Mouse (Mus musculus) forebrain, embryonic 13.5 days (tissue): ENCODE data around the gene Whamm. TPM values are rescaled to one million over a fixed set of nuclear protein-coding genes. Genes with fewer than 3 reads are reported as not detected.

Source experiments
- ATAC-seq: fragments of 200-750 bp; cut with Nextera tagmentation; 2 replicates; pipeline ENCODE4 v1.8.0; 2017
- H3K27ac ChIP-seq: fragments of 300-500 bp; sonication (generic); 2 replicates; pipeline ENCODE4 v1.5.1; 2015; ENCODE audit warnings: inconsistent platforms, mild to moderate bottlenecking, moderate library complexity
- H3K27me3 ChIP-seq: fragments of 300-500 bp; sonication (generic); 2 replicates; pipeline ENCODE4 v1.6.1; 2015; ENCODE audit warnings: mild to moderate bottlenecking, inconsistent platforms
- H3K36me3 ChIP-seq: fragments of 300-500 bp; sonication (generic); 2 replicates; pipeline ENCODE4 v1.6.1; 2015; ENCODE audit warnings: mild to moderate bottlenecking, inconsistent platforms; ENCODE audit not compliant: poor library complexity, severe bottlenecking
- H3K4me1 ChIP-seq: fragments of 300-500 bp; sonication (generic); 2 replicates; pipeline ENCODE4 v1.6.1; 2015; ENCODE audit warnings: inconsistent platforms
- H3K4me2 ChIP-seq: fragments of 300-500 bp; sonication (generic); 2 replicates; pipeline ENCODE4 v1.6.1; 2015; ENCODE audit warnings: inconsistent platforms, mild to moderate bottlenecking, moderate library complexity
- H3K4me3 ChIP-seq: fragments of 300-500 bp; sonication (generic); 2 replicates; pipeline ENCODE4 v1.5.1; 2015; ENCODE audit warnings: mild to moderate bottlenecking, inconsistent platforms
- H3K9ac ChIP-seq: fragments of 300-500 bp; sonication (generic); 2 replicates; pipeline ENCODE4 v1.6.1; 2015; ENCODE audit warnings: mild to moderate bottlenecking, inconsistent platforms
- H3K9me3 ChIP-seq: fragments of 300-500 bp; sonication (generic); replicated peaks from 2 replicates; pipeline ENCODE4 v1.6.1; 2016; ENCODE audit warnings: inconsistent platforms
- WGBS: fragments of 180-500 bp; shearing (Covaris S2); methylation state at CpG from one replicate; pipeline ENCODE4 v1.1.7; 2015; 5-methylcytosine and 5-hydroxymethylcytosine counted together
- polyA plus RNA-seq: library from polyadenylated mRNA; unstranded; fragments of >200 nt; fragmentation: Nextera tagmentation; extraction: Ambion mirVana; gene quantifications from 2 replicates; pipeline ENCODE4 v1.2.1, GENCODE M21; 2015

The Whamm gene
- polyA plus RNA-seq, 1 experiment from 2014 or later = 4.5 TPM

DNA sequence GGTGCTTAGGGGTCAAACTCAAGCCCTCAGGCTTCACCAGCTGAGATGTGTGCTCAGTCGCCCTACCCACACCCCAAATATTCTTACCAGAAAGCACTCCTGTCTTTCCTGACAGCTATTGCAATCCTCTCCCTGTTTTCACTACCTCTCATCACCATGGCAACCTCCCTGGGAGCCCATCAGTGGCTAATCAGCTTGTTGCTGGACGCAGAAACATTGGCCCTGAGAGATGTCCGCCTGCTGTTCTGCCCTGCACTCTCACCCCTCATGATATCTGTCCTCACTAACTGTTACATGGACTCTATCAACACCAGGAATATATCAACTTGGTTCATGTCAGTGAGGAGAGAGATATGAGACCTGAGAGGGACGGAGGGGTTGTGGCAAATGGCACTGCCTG is 17.5 kb upstream of the Whamm start:
- no peak for ATAC-seq
- H3K4me1 ChIP-seq = no peaks in the 10 kb centered on the region
- no peak overlapping the region for H3K9ac ChIP-seq
- H3K9me3 ChIP-seq = no peaks in the 10 kb centered on the region
- H3K4me3 ChIP-seq = no peak overlapping the region
- WGBS = 53% methylated on average over 4 of the region's 4 CpGs
- H3K36me3 ChIP-seq = no peaks in the 10 kb centered on the region
- no peaks in the 10 kb centered on the region for H3K27me3 ChIP-seq
- no peak overlapping the region for H3K27ac ChIP-seq
- no peak overlapping the region for H3K4me2 ChIP-seq

DNA sequence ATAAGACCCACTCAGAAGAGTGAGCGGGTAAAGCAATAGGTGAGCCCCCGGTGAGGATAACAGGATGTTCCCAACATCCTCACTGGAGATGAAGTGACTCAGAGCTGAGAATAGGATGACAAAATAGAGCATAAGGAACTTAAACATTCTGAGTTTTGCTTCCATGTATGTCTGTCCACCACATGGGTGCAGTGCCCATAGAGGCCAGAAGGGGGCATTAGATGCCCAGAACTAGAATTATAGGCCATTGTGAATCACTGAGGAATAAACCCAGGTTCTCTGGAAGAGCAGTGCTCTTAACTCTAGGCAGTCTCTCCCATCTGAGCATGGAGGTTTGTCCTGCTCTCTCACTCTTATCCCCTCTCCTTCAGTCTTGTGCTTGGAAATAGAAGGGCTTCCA is 16.7 kb upstream of the Whamm start:
- Histone ChIP-seq H3K27me3 (no peaks in the 10 kb centered on the region), H3K4me3 (no peak overlapping the region), H3K36me3 (no peaks in the 10 kb centered on the region), H3K27ac (no peak overlapping the region), H3K9ac (no peak overlapping the region), H3K9me3 (no peaks in the 10 kb centered on the region), H3K4me1 (no peaks in the 10 kb centered on the region), H3K4me2 (no peak overlapping the region)
- ATAC-seq = no peak
- WGBS = 91% methylated on average over 2 of the region's 2 CpGs

DNA sequence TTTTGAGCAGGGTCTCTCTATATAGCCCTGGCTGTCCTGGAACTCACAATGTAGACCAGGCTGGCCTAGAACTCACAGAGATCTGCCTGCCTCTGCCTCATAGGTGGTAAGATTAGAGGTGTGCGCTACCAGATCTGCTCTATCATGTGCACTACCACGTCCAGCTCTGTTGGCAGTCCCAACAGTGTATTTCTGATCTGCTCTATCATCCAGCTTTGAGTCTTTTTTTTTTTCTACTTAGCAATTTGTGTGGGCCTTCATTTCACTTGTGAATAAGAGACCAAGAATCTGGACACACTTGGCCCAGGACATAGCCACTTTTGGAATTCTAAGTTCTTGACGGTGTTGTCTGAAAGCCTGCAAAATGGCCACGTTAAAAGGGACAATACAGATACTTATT is 14.2 kb upstream of the Whamm start:
- 88% methylated on average over 4 of the region's 4 CpGs for WGBS
- H3K27ac ChIP-seq = no peak overlapping the region
- H3K4me2 ChIP-seq = no peak overlapping the region
- H3K4me1 ChIP-seq = peaks cover 14% of the 10 kb centered on the region
- no peak overlapping the region for H3K4me3 ChIP-seq
- H3K9me3 ChIP-seq = no peaks in the 10 kb centered on the region
- no peak for ATAC-seq
- H3K9ac ChIP-seq = no peak overlapping the region
- no peaks in the 10 kb centered on the region for H3K27me3 ChIP-seq
- no peaks in the 10 kb centered on the region for H3K36me3 ChIP-seq

DNA sequence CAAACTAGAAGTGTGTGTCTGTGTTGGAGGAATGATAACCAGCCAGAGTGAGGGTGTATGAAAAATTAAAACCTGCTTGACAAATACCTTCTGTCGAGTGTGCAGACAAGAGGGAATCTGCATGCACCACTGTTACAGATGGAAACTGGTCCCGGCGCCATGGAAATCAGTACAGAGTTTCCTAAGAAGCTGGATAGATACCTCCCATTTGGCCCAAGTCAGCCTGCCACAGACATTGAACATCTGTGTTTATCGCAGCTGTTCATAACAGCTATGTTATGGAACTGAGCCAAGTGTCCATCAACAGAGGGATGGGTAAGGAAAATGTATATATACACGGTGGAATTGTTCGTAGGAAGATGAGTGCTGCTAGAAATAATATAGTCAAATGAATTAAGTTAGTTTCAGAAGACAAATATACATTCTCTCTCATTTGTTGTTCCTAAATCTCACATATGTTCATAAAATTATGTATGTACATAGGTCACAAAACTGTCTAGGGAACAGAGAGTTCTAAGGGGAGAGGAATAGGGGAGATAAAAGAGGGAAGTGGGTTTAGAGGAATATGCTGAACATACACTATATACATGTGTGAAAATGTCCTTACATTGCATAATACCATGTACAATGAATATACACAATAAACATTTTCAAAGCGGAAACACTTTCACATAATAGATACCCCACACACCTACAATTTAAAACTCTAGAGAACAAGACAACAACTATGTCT is 13.6 kb upstream of the Whamm start:
- WGBS = 79% methylated on average over 7 of the region's 7 CpGs
- no peak overlapping the region for H3K27ac ChIP-seq
- no peaks in the 10 kb centered on the region for H3K36me3 ChIP-seq
- no peak overlapping the region for H3K4me2 ChIP-seq
- no peak overlapping the region for H3K4me3 ChIP-seq
- H3K4me1 ChIP-seq = peaks cover 14% of the 10 kb centered on the region
- H3K9me3 ChIP-seq = no peaks in the 10 kb centered on the region
- no peak overlapping the region for H3K9ac ChIP-seq
- H3K27me3 ChIP-seq = no peaks in the 10 kb centered on the region
- ATAC-seq = 0 out of 2 replicates have a peak, but pooled peaks have one; percentile 24

DNA sequence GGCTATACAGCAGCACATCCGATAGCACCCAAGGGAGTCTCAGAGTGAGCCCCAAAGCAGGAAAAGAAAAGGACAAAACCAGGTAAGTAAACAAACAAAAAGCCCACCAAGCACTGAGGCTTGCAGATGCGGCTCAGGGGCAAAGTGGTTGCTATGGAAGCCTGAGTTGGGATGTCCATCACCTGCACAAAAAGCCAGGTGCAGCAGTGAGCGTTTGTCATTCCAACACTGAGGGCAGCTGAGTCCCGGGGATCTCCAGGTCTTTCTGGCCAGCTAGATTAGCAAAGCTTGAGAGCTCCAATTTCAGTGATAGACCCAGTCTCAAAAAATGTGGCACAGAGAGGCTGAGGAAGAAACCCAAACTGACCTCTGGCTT is 13.1 kb upstream of the Whamm start:
- Histone ChIP-seq H3K4me2 (no peak overlapping the region), H3K9me3 (no peaks in the 10 kb centered on the region), H3K4me1 (peaks cover 14% of the 10 kb centered on the region), H3K27ac (no peak overlapping the region), H3K9ac (no peak overlapping the region), H3K36me3 (no peaks in the 10 kb centered on the region), H3K4me3 (no peak overlapping the region), H3K27me3 (no peaks in the 10 kb centered on the region)
- no peak for ATAC-seq
- WGBS = 78% methylated on average over 4 of the region's 4 CpGs

DNA sequence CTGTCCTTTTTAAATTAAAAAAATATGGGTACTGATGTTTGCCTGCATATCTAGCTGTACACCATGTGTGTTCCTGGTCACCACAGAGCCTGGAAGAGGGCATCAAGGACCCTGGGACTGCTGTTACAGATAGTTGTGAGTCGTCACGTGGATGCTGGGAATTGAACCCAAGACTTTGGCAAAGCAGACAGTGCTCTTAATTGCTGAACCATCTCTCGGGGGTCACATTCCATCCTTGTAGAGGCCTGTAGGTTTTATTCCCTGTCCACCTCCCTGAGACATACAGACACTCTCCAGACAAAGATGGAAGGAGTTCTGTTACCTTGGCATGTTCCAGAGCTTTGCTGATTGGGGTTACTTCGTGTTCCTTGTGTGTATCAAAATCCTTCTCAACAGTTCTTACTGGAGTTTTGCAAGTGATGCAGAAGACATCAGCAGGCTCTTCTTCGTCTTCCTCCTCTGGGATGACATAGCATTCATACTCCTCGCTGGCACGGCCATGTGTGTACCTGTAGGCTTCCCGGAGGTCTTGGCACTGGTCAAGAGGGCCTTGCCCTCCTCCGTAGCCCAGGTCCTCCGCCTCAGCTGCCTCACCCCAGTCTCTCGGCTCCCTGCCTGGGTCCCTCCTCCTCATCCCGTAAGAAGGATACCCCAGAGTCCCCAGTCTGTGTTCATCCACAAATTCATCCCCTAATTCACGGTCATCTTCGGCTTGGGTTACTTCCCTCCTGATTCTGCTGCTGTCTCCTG is 11.7 kb upstream of the Whamm start:
- 0 out of 2 replicates have a peak overlapping the region, but pooled peaks have one; percentile 10 for H3K27ac ChIP-seq
- H3K27me3 ChIP-seq = no peaks in the 10 kb centered on the region
- no peak overlapping the region for H3K4me3 ChIP-seq
- WGBS = 89% methylated on average over 14 of the region's 14 CpGs
- ATAC-seq = no peak
- H3K9me3 ChIP-seq = no peaks in the 10 kb centered on the region
- H3K4me1 ChIP-seq = peaks cover 14% of the 10 kb centered on the region
- no peak overlapping the region for H3K4me2 ChIP-seq
- H3K36me3 ChIP-seq = no peaks in the 10 kb centered on the region
- no peak overlapping the region for H3K9ac ChIP-seq

DNA sequence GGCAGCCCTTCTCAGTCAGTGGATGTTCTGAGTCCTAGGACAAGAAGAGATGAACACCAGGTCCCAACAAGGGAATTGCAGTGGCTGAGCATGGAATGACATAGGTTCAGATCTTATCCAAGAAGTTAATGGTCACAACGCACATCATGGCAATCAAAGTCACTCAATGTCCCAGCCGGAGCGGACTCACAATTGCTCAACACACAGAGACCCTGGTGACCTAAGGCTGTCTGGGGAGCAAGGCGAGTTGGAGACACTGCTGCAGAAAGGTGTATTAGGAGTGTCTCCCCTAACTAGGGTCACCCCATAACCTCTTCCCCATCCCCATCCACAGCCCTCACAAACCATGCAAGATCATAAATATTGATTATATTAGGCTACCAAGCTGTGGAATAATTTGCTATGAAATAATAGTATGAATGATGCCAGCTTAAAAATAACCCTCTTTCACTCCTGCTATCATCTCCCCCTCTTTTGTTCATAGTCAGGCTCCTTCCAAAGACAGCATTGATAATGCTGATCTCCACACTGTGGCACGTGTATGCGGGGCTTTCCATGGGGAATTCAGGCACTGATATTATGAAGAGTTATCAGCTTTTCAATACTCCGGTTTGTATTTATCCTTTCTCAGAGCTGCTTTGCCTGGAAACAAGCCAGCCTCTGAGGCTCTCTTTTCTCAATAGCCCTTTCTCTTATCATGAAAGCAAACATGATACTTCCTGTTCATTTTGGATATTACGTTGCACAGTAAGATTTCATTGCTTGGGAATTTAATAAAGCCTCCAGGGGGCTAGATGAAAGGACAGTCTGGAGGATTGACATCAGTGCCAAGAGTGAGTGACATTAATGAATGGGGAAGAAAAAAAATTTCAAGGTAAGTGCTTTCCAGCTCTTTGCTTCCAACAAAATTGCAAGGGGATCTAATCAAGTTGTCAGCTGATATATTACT is 10.7 kb upstream of the Whamm start:
- Histone ChIP-seq H3K9me3 (no peaks in the 10 kb centered on the region), H3K4me2 (no peak overlapping the region), H3K36me3 (no peaks in the 10 kb centered on the region), H3K27me3 (no peaks in the 10 kb centered on the region), H3K4me1 (peaks cover 17% of the 10 kb centered on the region), H3K27ac (0 out of 2 replicates have a peak overlapping the region, but pooled peaks have one; percentile 10), H3K9ac (no peak overlapping the region), H3K4me3 (no peak overlapping the region)
- 62% methylated on average over 8 of the region's 8 CpGs for WGBS
- ATAC-seq = peak; percentile 58; the same call in 1 of the 2 replicates

DNA sequence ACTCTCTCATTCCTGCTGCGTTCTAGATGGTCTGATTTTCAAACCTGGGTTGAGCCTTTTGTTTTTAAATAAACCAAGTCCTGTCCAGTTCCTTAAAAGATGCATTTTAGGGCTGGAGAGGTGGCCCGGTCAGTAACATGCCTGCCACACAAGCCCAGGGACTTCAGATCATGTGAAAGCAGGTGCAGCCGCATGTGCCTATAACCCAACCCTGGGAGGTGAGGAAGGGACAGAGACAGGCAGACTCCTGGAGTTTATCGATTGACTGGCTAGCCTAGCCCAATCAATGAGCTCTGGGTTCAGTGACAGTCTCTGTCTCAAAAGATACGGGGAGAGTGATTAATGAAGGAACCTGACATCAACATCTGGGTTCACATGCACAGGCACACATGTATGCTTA is 9.9 kb upstream of the Whamm start:
- Histone ChIP-seq H3K36me3 (no peaks in the 10 kb centered on the region), H3K9ac (no peak overlapping the region), H3K4me2 (no peak overlapping the region), H3K27me3 (no peaks in the 10 kb centered on the region), H3K9me3 (no peaks in the 10 kb centered on the region), H3K4me1 (peaks cover 23% of the 10 kb centered on the region), H3K27ac (no peak overlapping the region), H3K4me3 (no peak overlapping the region)
- WGBS = 77% methylated on average over 5 of the region's 5 CpGs
- ATAC-seq = no peak

DNA sequence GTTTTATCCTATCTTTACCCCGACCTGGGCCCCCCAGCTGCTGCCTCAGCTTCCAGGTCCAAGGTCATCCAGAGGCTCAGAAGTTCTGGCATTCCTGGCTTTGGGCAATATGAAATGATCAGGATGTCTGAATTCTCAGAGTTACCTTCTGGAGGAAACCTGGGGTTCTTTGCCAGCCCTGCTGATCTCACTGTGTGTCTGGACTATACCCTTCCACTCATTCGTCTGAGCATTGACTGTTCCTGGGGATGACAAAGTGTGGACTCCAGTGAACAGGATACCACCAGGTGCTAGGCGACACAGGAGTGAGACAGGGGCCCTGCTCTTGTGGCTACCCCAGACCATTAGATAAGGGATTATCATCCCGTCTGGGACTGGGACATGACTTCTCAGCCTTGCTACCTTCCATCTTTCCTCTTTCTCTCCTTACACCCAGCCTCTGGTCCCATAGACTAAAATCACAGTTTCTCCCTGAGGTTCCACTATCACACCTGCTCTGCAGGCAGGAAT is 7.5 kb upstream of the Whamm start:
- 77% methylated on average over 4 of the region's 4 CpGs for WGBS

DNA sequence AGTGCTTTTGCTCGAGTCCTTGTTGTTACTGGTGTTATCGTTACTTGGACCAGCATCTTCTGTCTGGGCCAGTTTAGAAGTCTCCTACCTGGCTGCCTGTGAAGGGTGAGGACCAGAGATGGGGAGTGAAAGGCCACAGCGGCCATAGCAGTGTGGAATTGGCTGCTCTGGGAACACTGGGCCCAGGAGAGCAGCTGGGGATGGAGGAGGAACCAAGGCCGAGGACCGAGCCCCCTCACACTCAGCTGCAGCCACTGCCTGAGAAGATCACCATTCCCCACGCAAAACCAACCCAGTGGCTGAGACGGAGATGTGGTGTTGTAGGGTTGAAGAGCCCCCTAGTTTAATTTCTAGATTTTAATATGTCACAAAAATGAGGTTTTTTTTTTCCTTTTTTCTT is 6.3 kb upstream of the Whamm start:
- no peaks in the 10 kb centered on the region for H3K36me3 ChIP-seq
- no peak overlapping the region for H3K9ac ChIP-seq
- no peaks in the 10 kb centered on the region for H3K27me3 ChIP-seq
- H3K27ac ChIP-seq = no peak overlapping the region
- H3K4me1 ChIP-seq = peaks cover 26% of the 10 kb centered on the region
- ATAC-seq = no peak
- H3K9me3 ChIP-seq = no peaks in the 10 kb centered on the region
- no peak overlapping the region for H3K4me3 ChIP-seq
- H3K4me2 ChIP-seq = no peak overlapping the region
- 74% methylated on average over 7 of the region's 7 CpGs for WGBS

More for the DNA sequence above, 7.5 kb upstream of the Whamm start:
- no peak overlapping the region for H3K27ac ChIP-seq
- H3K4me3 ChIP-seq = no peak overlapping the region
- no peaks in the 10 kb centered on the region for H3K36me3 ChIP-seq
- ATAC-seq = no peak
- no peaks in the 10 kb centered on the region for H3K9me3 ChIP-seq
- H3K4me1 ChIP-seq = peaks cover 26% of the 10 kb centered on the region
- no peak overlapping the region for H3K9ac ChIP-seq
- H3K27me3 ChIP-seq = no peaks in the 10 kb centered on the region
- no peak overlapping the region for H3K4me2 ChIP-seq

DNA sequence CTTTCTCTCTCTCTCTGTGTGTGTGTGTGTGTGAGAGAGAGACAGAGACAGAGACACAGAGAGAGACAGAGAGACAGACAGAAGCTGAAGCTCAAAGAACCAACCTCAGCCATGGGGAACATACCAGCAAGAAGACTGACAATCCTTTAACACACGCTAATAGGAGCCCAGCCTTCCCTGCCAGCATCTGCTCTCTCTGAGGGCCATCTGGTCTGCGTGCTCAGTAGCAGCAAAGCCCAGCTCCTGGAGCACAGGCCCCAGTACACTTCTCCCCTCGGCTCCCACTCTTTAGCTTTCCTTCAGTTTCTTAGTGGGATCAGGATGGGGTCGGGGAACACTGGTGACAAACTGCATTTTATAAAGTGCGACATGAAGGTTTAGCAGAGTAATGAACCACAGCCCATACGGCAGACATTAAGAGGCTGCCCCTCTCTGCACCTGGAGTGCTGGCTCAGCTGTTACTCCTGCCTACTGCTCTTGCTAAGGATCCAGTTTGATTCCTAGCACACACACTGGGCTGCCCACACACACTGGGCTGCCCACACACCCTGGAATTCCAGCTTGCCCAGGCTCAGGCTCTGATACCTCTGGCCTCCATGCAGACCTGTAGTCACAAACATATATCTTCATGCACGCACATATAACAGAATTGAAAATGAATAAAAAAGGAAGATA is 5.5 kb upstream of the Whamm start:
- no peaks in the 10 kb centered on the region for H3K9me3 ChIP-seq
- H3K9ac ChIP-seq = no peak overlapping the region
- H3K4me1 ChIP-seq = peaks cover 18% of the 10 kb centered on the region
- H3K27ac ChIP-seq = peak overlapping the region; percentile 69
- WGBS = 67% methylated on average over 7 of the region's 7 CpGs
- no peak overlapping the region for H3K4me2 ChIP-seq
- no peaks in the 10 kb centered on the region for H3K36me3 ChIP-seq
- peak; percentile 87 for ATAC-seq
- H3K4me3 ChIP-seq = no peak overlapping the region
- no peaks in the 10 kb centered on the region for H3K27me3 ChIP-seq
